Mouse (Mus musculus) megakaryocyte-erythroid progenitor cell, adult 5-6 weeks (primary cell): ENCODE results near the gene Gabarapl2. TPM values are rescaled to one million over a fixed set of nuclear protein-coding genes. Genes with fewer than 3 reads are reported as not detected.

Source experiments
- ATAC-seq: replicated peaks from 2 replicates; pipeline ENCODE4 v1.8.0; 2016; ENCODE audit warnings: mild to moderate bottlenecking, inconsistent platforms; ENCODE audit not compliant: severe bottlenecking, poor library complexity, low FRiP score, low TSS enrichment
- total RNA-seq, 2 experiments: library from RNA; stranded (forward) in 1 of 2; stranded (reverse) in 1 of 2; fragments of 200-1000, 215-1000 nt in 1 of 2; fragments of >200 nt in 1 of 2; fragmentation: Nextera tagmentation in 1 of 2; gene quantifications; 2 replicates each; pipeline ENCODE4 v1.2.3; 2014 to 2017

Gene Gabarapl2
- total RNA-seq, 2 experiments from 2014 or later: 32.9 to 42.6 TPM

GRCm38 (mm10) chr8:111963546-111963945, 23.0 kb downstream of the Gabarapl2 start:
- no peak for ATAC-seq

GRCm38 (mm10) chr8:111964351-111964750, 23.8 kb downstream of the Gabarapl2 start:
- no peak for ATAC-seq

- ATAC-seq: no peak
These were observed 24.5 kb downstream of the Gabarapl2 start for GRCm38 (mm10) chr8:111964849-111965561.

- peak; percentile 95 for ATAC-seq
These were observed 26.9 kb downstream of the Gabarapl2 start for GRCm38 (mm10) chr8:111967246-111967870.

GRCm38 (mm10) chr8:111968541-111968940, 28.0 kb downstream of the Gabarapl2 start:
- no peak for ATAC-seq

- ATAC-seq: no peak
These were observed 28.5 kb downstream of the Gabarapl2 start for GRCm38 (mm10) chr8:111968991-111969390.

GRCm38 (mm10) chr8:111974138-111974537, 33.6 kb downstream of the Gabarapl2 start:
- no peak for ATAC-seq

- no peak for ATAC-seq
These were observed 35.2 kb downstream of the Gabarapl2 start for GRCm38 (mm10) chr8:111975706-111976105.

GRCm38 (mm10) chr8:111976326-111976725, 35.8 kb downstream of the Gabarapl2 start:
- ATAC-seq: 0 out of 2 replicates have a peak, but pooled peaks have one; percentile 41

- ATAC-seq: no peak
These were observed 37.6 kb downstream of the Gabarapl2 start for GRCm38 (mm10) chr8:111978147-111978546.

- peak; percentile 56; the same call in 1 of the 2 replicates for ATAC-seq
These were observed 41.6 kb downstream of the Gabarapl2 start for GRCm38 (mm10) chr8:111982116-111982515.

- no peak for ATAC-seq
These were observed 44.0 kb downstream of the Gabarapl2 start for GRCm38 (mm10) chr8:111984511-111984910.

- ATAC-seq: peak; percentile 77
These were observed 49.4 kb downstream of the Gabarapl2 start for GRCm38 (mm10) chr8:111989911-111990310.

- ATAC-seq: no peak
These were observed 50.8 kb downstream of the Gabarapl2 start for GRCm38 (mm10) chr8:111991278-111991677.

GRCm38 (mm10) chr8:111992013-111992702, 51.7 kb downstream of the Gabarapl2 start, which contains the start of gene Adat1:
Gene Adat1 (minus strand): TSS chr8:111992302.
- peak; percentile 92 for ATAC-seq

- ATAC-seq: no peak
These were observed 52.2 kb downstream of the Gabarapl2 start for GRCm38 (mm10) chr8:111992703-111993039.

Other genes starting within 250 kb of the Gabarapl2 start
- not detected in 2 replicates for gene Ctrb1, start 249.7 kb upstream of the Gabarapl2 start, total RNA-seq (2014; fragmentation: Nextera tagmentation)
- gene Ctrb1, start 249.7 kb upstream of the Gabarapl2 start, total RNA-seq (2017): not detected in 2 replicates
- 0.17 TPM in 1 of 2 replicates, not detected in the other for gene Bcar1, start 196.9 kb upstream of the Gabarapl2 start, total RNA-seq (2014; fragmentation: Nextera tagmentation)
- not detected in 2 replicates for gene Bcar1, start 196.9 kb upstream of the Gabarapl2 start, total RNA-seq (2017)
- 159 and 214 TPM in 2 replicates for gene Cfdp1, start 86.4 kb upstream of the Gabarapl2 start, total RNA-seq (2014; fragmentation: Nextera tagmentation)
- 339 and 404 TPM in 2 replicates for gene Cfdp1, start 86.4 kb upstream of the Gabarapl2 start, total RNA-seq (2017)
- 4.4 and 5.0 TPM in 2 replicates for gene Tmem170, start 64.0 kb upstream of the Gabarapl2 start, total RNA-seq (2014; fragmentation: Nextera tagmentation)
- 3.7 and 4.3 TPM in 2 replicates for gene Tmem170, start 64.0 kb upstream of the Gabarapl2 start, total RNA-seq (2017)
- gene Chst5, start 30.3 kb upstream of the Gabarapl2 start, total RNA-seq (2014; fragmentation: Nextera tagmentation): not detected in 2 replicates
- gene Chst5, start 30.3 kb upstream of the Gabarapl2 start, total RNA-seq (2017): not detected in 2 replicates
- gene Tmem231, start 6.8 kb upstream of the Gabarapl2 start, total RNA-seq (2014; fragmentation: Nextera tagmentation): 2.5 and 3.9 TPM in 2 replicates
- 1.6 and 2.1 TPM in 2 replicates for gene Tmem231, start 6.8 kb upstream of the Gabarapl2 start, total RNA-seq (2017)
- gene Adat1, start 51.6 kb downstream of the Gabarapl2 start, total RNA-seq (2014; fragmentation: Nextera tagmentation): 14.0 and 23.7 TPM in 2 replicates
- 6.7 and 7.2 TPM in 2 replicates for gene Adat1, start 51.6 kb downstream of the Gabarapl2 start, total RNA-seq (2017)
- gene Kars, start 70.6 kb downstream of the Gabarapl2 start, total RNA-seq (2014; fragmentation: Nextera tagmentation): 164 and 171 TPM in 2 replicates
- gene Kars, start 70.6 kb downstream of the Gabarapl2 start, total RNA-seq (2017): 220 and 274 TPM in 2 replicates
- gene Terf2ip, start 70.7 kb downstream of the Gabarapl2 start, total RNA-seq (2014; fragmentation: Nextera tagmentation): 11.3 and 12.0 TPM in 2 replicates
- 14.5 and 16.8 TPM in 2 replicates for gene Terf2ip, start 70.7 kb downstream of the Gabarapl2 start, total RNA-seq (2017)
- gene Gm6793, start 74.3 kb downstream of the Gabarapl2 start, total RNA-seq (2014; fragmentation: Nextera tagmentation): not detected in 2 replicates
- gene Gm6793, start 74.3 kb downstream of the Gabarapl2 start, total RNA-seq (2017): not detected in 2 replicates